In genomic region chr9:45000249-45000648, GRCm38 (mm10) we compare ENCODE assay signal across 21 mouse cellular contexts. TPM values are rescaled to one million over a fixed set of nuclear protein-coding genes. Genes with fewer than 3 reads are reported as not detected.
"Had no signal": no experiment of that assay in that cellular context is flagged by ENCODE, and none has a peak within 500 bp of the region (broad histone marks: within the 10 kb centered on the region; RNA-seq: fewer than 3 reads in every experiment).

No protein-coding gene starts in this region.

- H3K9ac ChIP-seq: liver, embryonic 14.5 days; liver, postnatal 0 days; lung, embryonic 14.5 days; midbrain, embryonic 13.5 days; stomach, embryonic 15.5 days had no signal

- H3K4me2 ChIP-seq: liver, embryonic 11.5 days; lung, embryonic 14.5 days; midbrain, embryonic 13.5 days; stomach, embryonic 15.5 days had no signal

- H3K27me3 ChIP-seq: midbrain, embryonic 13.5 days; stomach, embryonic 15.5 days had no signal

- H3K27ac ChIP-seq: layer of hippocampus, adult 2 months; liver, embryonic 14.5 days; macrophage; midbrain, embryonic 13.5 days; stomach, embryonic 15.5 days had no signal

- H3K9me3 ChIP-seq: midbrain, embryonic 13.5 days; stomach, embryonic 15.5 days had no signal

- H3K4me1 ChIP-seq: midbrain, embryonic 13.5 days; stomach, embryonic 15.5 days had no signal

- DNase-seq: kidney, adult 2 months; kidney, postnatal 25 days; layer of hippocampus, adult 9-11 months; liver, postnatal 0 days; lung, embryonic 14.5 days; right cerebral cortex, postnatal 4 days; spleen, adult 18-20 months had no signal

- ATAC-seq: inflammation-experienced regulatory T-cells, adult 6 months; intestine, embryonic 16.5 days; liver, postnatal 0 days; lung, postnatal 0 days; midbrain, embryonic 13.5 days; midbrain, embryonic 16.5 days had no signal

- H3K4me3 ChIP-seq: layer of hippocampus, adult 2 months; midbrain, embryonic 13.5 days; stomach, embryonic 15.5 days had no signal

- H3K36me3 ChIP-seq: midbrain, embryonic 13.5 days; stomach, embryonic 15.5 days had no signal

RNA-seq across cellular contexts. Expression of gene Cd3e, which starts 9.2 kb away (rescaled TPM):
- polyA plus RNA-seq: kidney, embryonic 16.5 days; limb, embryonic 11.5 days; liver, embryonic 11.5 days; liver, embryonic 14.5 days; liver, postnatal 0 days; lung, embryonic 14.5 days; macrophage; midbrain, embryonic 13.5 days; midbrain, embryonic 16.5 days; neural tube, embryonic 11.5 days had no signal

RNA-seq across cellular contexts. Expression of gene Cd3d, which starts 18.7 kb away (rescaled TPM):
- polyA plus RNA-seq: intestine, embryonic 16.5 days; kidney, embryonic 16.5 days; limb, embryonic 11.5 days; liver, embryonic 11.5 days; lung, embryonic 14.5 days; midbrain, embryonic 13.5 days; midbrain, embryonic 16.5 days; neural tube, embryonic 11.5 days; neural tube, embryonic 14.5 days had no signal

RNA-seq across cellular contexts. Expression of gene Cd3g, which starts 20.0 kb away (rescaled TPM):
- polyA plus RNA-seq: kidney, embryonic 16.5 days; midbrain, embryonic 13.5 days; midbrain, embryonic 16.5 days; neural tube, embryonic 11.5 days; neural tube, embryonic 14.5 days had no signal

RNA-seq across cellular contexts. Expression of gene Mpzl2, which starts 39.4 kb away (rescaled TPM):
- polyA plus RNA-seq: inflammation-experienced regulatory T-cells, adult 6 months; macrophage; neural tube, embryonic 14.5 days had no signal
